Mouse (Mus musculus) hindbrain, embryonic 10.5 days (tissue): ENCODE measurements around the gene Med9. TPM values are rescaled to one million over a fixed set of nuclear protein-coding genes. Genes with fewer than 3 reads are reported as not detected.

ENCODE experiments used
- DNase-seq: peaks from one replicate; pipeline ENCODE4 v3.0.0-alpha.2; 2017; ENCODE audit warnings: low spot score
- H3K27ac ChIP-seq: fragments of 300-500 bp; sonication (generic); 2 replicates; pipeline ENCODE4 v1.5.1; 2016; ENCODE audit warnings: mild to moderate bottlenecking, moderate library complexity
- H3K27me3 ChIP-seq: fragments of 300-500 bp; sonication (generic); 2 replicates; pipeline ENCODE4 v1.6.1; 2016; ENCODE audit warnings: mild to moderate bottlenecking; ENCODE audit not compliant: poor library complexity, insufficient read depth, severe bottlenecking
- H3K36me3 ChIP-seq: fragments of 300-500 bp; sonication (generic); 2 replicates; pipeline ENCODE4 v1.6.1; 2016; ENCODE audit warnings: mild to moderate bottlenecking, moderate library complexity
- H3K4me1 ChIP-seq: fragments of 300-500 bp; sonication (generic); replicated peaks from 2 replicates; pipeline ENCODE4 v1.6.1; 2016; ENCODE audit warnings: mild to moderate bottlenecking
- H3K4me3 ChIP-seq: fragments of 300-500 bp; sonication (generic); 2 replicates; pipeline ENCODE4 v1.5.1; 2016; ENCODE audit warnings: mild to moderate bottlenecking, moderate library complexity
- H3K9me3 ChIP-seq: fragments of 300-500 bp; sonication (generic); 2 replicates; pipeline ENCODE4 v1.6.1; 2016; ENCODE audit warnings: mild to moderate bottlenecking, moderate library complexity
- WGBS: fragments of 180-500 bp; shearing (Covaris S2); methylation state at CpG from one replicate; pipeline ENCODE4 v1.1.7; 2016; 5-methylcytosine and 5-hydroxymethylcytosine counted together
- polyA plus RNA-seq: library from polyadenylated mRNA; unstranded; fragments of >200 nt; fragmentation: Nextera tagmentation; extraction: Ambion mirVana; gene quantifications from 2 replicates; pipeline ENCODE4 v1.2.1, GENCODE M21; 2016

Med9 gene
- polyA plus RNA-seq, 1 experiment from 2014 or later = 53.3 TPM

- Histone ChIP-seq H3K27me3 (peaks cover 81% of the 10 kb centered on the region), H3K27ac (peak overlapping the region; percentile 23; the same call in 1 of the 2 replicates), H3K9me3 (no peaks in the 10 kb centered on the region), H3K4me3 (no peak overlapping the region), H3K4me1 (peaks cover 43% of the 10 kb centered on the region), H3K36me3 (no peaks in the 10 kb centered on the region)
- 29% methylated on average over 2 of the region's 2 CpGs for WGBS
- no peak for DNase-seq
Observed at GRCm38 (mm10) chr11:59971691-59972090, 23.7 kb downstream of the Med9 start.

GRCm38 (mm10) chr11:59973389-59973788 lies 25.4 kb downstream of the Med9 start:
- no peak for DNase-seq
- 73% methylated on average over 5 of the region's 5 CpGs for WGBS
- H3K36me3 ChIP-seq = no peaks in the 10 kb centered on the region
- no peaks in the 10 kb centered on the region for H3K9me3 ChIP-seq
- peaks cover 84% of the 10 kb centered on the region for H3K27me3 ChIP-seq
- no peak overlapping the region for H3K4me3 ChIP-seq
- peaks cover 43% of the 10 kb centered on the region for H3K4me1 ChIP-seq
- H3K27ac ChIP-seq = no peak overlapping the region

- H3K27me3 ChIP-seq = peaks cover 89% of the 10 kb centered on the region
- H3K36me3 ChIP-seq = no peaks in the 10 kb centered on the region
- H3K27ac ChIP-seq = peak overlapping the region; percentile 16
- H3K9me3 ChIP-seq = no peaks in the 10 kb centered on the region
- WGBS = 20% methylated on average over 10 of the region's 10 CpGs
- H3K4me3 ChIP-seq = no peak overlapping the region
- DNase-seq = no peak
- H3K4me1 ChIP-seq = peaks cover 42% of the 10 kb centered on the region
Observed at GRCm38 (mm10) chr11:59975241-59975640, 27.2 kb downstream of the Med9 start.

- Histone ChIP-seq H3K27me3 (peaks cover 84% of the 10 kb centered on the region), H3K36me3 (no peaks in the 10 kb centered on the region), H3K4me1 (peaks cover 28% of the 10 kb centered on the region), H3K9me3 (no peaks in the 10 kb centered on the region), H3K4me3 (no peak overlapping the region), H3K27ac (no peak overlapping the region)
- WGBS = 82% methylated on average over 5 of the region's 5 CpGs
- DNase-seq = no peak
Observed at GRCm38 (mm10) chr11:59977831-59978230, 29.8 kb downstream of the Med9 start.

DNA sequence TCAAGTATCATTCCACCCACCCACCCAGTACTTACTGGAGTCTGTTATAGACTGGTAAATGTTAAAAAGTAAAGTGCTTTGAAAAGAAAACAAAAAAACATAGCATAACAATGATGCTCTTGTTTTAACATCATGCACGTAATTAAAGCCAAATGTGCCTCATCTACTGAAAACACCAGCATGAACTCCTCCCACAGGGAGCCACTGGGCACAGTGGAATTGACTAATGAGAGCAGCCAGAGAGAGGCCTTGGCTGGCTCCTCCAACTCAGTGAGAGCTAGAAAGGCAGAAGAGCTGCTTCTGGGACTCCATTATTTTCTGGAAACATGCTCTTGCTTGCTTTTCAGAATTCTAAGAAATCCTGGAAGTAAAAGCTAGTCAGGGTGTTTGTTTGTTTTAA lies 41.4 kb downstream of the Med9 start:
- Histone ChIP-seq H3K4me1 (no peaks in the 10 kb centered on the region), H3K36me3 (no peaks in the 10 kb centered on the region), H3K27ac (no peak overlapping the region), H3K4me3 (no peak overlapping the region), H3K27me3 (no peaks in the 10 kb centered on the region), H3K9me3 (no peaks in the 10 kb centered on the region)
- no peak for DNase-seq
- WGBS = 78% methylated on average over 1 of the region's 1 CpGs

DNA sequence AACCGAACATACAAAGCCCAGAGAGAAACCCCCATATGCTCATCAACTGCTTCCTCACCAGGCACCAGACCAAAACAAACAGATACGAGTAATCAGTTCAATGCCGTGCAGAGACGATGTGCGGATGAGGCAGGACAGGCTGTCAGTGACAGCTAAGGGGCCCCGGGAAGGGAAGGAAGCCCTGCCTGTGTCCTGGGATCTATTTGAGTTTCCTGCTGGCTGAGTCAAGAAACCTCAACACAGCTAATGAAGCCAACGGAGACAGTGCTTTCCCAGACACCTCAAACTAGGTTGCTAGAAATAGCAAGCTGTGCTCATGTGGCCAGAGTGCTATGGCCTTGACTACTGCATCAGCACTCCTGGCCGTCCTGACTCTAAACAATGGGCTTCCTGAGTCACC lies 43.4 kb downstream of the Med9 start:
- H3K4me3 ChIP-seq = no peak overlapping the region
- no peaks in the 10 kb centered on the region for H3K9me3 ChIP-seq
- DNase-seq = no peak
- H3K4me1 ChIP-seq = no peaks in the 10 kb centered on the region
- no peak overlapping the region for H3K27ac ChIP-seq
- no peaks in the 10 kb centered on the region for H3K27me3 ChIP-seq
- no peaks in the 10 kb centered on the region for H3K36me3 ChIP-seq
- 75% methylated on average over 8 of the region's 8 CpGs for WGBS

GRCm38 (mm10) chr11:59994318-59994717 lies 46.3 kb downstream of the Med9 start:
- DNase-seq = no peak
- no peaks in the 10 kb centered on the region for H3K36me3 ChIP-seq

DNA sequence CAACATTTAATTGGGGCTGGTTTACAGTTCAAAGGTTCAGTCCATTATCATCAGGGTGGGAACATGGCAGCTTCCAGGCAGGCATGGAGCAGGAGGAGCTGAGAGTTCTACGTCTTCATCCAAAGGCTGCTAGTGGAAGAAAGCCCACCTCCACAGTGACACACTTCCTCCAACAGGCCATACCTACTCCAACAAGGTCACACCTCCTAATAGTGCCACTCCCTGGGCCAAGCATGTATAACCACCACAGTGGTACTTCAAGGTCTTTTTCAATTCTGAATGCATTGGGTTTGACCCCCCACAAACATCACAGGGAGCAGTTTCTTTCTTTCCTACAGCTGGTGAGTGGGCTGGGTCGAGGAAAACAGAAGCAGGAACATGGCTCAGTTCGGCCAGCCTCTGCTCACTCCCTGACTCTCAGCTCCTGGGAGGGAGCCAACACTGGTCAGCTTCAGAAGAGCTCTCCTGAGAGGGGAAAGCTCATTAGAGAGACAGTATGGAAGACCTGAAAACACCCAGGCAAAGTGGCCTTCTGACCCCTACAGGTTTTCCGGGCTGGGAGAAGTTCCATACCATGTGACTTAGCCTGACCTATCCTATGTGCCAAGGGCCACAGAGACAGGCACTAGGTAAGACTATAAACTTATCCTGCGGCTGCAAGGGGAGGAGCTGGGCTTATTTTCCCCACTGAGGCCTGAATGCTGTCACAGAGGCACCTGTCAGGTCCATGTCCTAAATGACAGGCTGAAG lies 53.4 kb downstream of the Med9 start:
- Histone ChIP-seq H3K27ac (no peak overlapping the region), H3K27me3 (no peaks in the 10 kb centered on the region), H3K4me1 (no peaks in the 10 kb centered on the region), H3K36me3 (no peaks in the 10 kb centered on the region), H3K4me3 (no peak overlapping the region), H3K9me3 (no peaks in the 10 kb centered on the region)
- WGBS = 82% methylated on average over 5 of the region's 5 CpGs
- DNase-seq = no peak

More at GRCm38 (mm10) chr11:59994318-59994717, 46.3 kb downstream of the Med9 start:
- WGBS = 79% methylated on average over 9 of the region's 9 CpGs
- Histone ChIP-seq H3K4me3 (no peak overlapping the region), H3K4me1 (no peaks in the 10 kb centered on the region), H3K27me3 (no peaks in the 10 kb centered on the region), H3K9me3 (no peaks in the 10 kb centered on the region), H3K27ac (no peak overlapping the region)

GRCm38 (mm10) chr11:60003811-60004210 lies 55.8 kb downstream of the Med9 start:
- H3K4me1 ChIP-seq = peaks cover 6% of the 10 kb centered on the region
- no peak overlapping the region for H3K4me3 ChIP-seq
- H3K27me3 ChIP-seq = no peaks in the 10 kb centered on the region
- no peak for DNase-seq
- H3K27ac ChIP-seq = no peak overlapping the region
- WGBS = 87% methylated on average over 8 of the region's 8 CpGs
- H3K36me3 ChIP-seq = no peaks in the 10 kb centered on the region
- no peaks in the 10 kb centered on the region for H3K9me3 ChIP-seq

- DNase-seq = no peak
- 62% methylated on average over 6 of the region's 6 CpGs for WGBS
- no peaks in the 10 kb centered on the region for H3K27me3 ChIP-seq
Observed at GRCm38 (mm10) chr11:60004716-60005115, 56.7 kb downstream of the Med9 start.

DNA sequence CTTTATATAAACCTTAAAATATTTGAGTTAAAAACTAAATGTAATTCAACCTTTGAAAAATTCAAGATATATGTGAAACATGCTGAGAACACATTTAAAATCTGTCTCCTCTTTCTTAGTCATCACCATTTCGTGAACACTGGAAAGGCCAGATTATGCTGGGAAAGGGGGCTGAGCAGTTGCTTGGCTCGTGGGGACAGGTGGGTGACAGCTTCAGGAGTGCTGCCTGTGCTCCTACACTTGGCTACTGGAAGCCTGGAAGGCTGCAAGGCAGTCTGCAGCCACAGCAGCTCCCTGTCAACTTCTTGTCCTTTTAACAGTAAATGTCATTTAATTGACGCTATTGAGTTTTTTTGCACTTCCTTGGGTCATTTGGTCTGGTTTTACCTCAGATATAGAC lies 57.9 kb downstream of the Med9 start:
- Histone ChIP-seq H3K9me3 (no peaks in the 10 kb centered on the region), H3K27ac (no peak overlapping the region), H3K36me3 (no peaks in the 10 kb centered on the region), H3K4me1 (peaks cover 16% of the 10 kb centered on the region), H3K27me3 (no peaks in the 10 kb centered on the region), H3K4me3 (no peak overlapping the region)
- no peak for DNase-seq
- 81% methylated on average over 3 of the region's 3 CpGs for WGBS

More at GRCm38 (mm10) chr11:60004716-60005115, 56.7 kb downstream of the Med9 start:
- Histone ChIP-seq H3K4me1 (peaks cover 13% of the 10 kb centered on the region), H3K27ac (no peak overlapping the region), H3K9me3 (no peaks in the 10 kb centered on the region), H3K36me3 (no peaks in the 10 kb centered on the region), H3K4me3 (no peak overlapping the region)

DNA sequence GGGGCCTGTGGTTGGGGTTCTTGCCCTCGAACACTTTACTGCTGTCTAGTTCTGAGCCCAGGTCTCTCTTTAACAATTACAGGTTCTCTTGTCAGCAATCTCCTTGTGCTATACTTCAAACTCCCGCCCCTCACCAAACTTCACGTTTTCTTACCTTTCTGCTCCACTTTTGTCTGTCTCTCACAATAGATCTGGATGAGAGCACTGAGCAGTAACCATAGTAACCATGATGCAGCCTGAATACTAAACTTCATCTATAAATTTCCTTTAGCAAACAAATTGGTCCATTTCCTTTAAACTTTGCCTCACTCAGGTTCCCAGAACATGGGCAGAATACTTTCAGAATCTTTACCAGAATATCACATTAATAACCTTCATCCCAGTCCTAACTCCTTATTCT lies 61.4 kb downstream of the Med9 start:
- WGBS = 70% methylated on average over 3 of the region's 3 CpGs
- H3K4me1 ChIP-seq = peaks cover 21% of the 10 kb centered on the region
- no peak overlapping the region for H3K4me3 ChIP-seq
- DNase-seq = no peak
- H3K27ac ChIP-seq = 0 out of 2 replicates have a peak overlapping the region, but pooled peaks have one; percentile 40
- no peaks in the 10 kb centered on the region for H3K9me3 ChIP-seq
- H3K36me3 ChIP-seq = no peaks in the 10 kb centered on the region
- H3K27me3 ChIP-seq = no peaks in the 10 kb centered on the region; the same call in 1 of the 2 replicates

- Histone ChIP-seq H3K36me3 (no peaks in the 10 kb centered on the region), H3K27me3 (no peaks in the 10 kb centered on the region; the same call in 1 of the 2 replicates), H3K9me3 (no peaks in the 10 kb centered on the region), H3K27ac (no peak overlapping the region), H3K4me3 (no peak overlapping the region), H3K4me1 (peaks cover 29% of the 10 kb centered on the region)
- WGBS = 87% methylated on average over 3 of the region's 3 CpGs
- no peak for DNase-seq
Observed at GRCm38 (mm10) chr11:60011516-60011915, 63.5 kb downstream of the Med9 start.
